Mouse (Mus musculus): ENCODE results near the gene Cln5. TPM values are rescaled to one million over a fixed set of nuclear protein-coding genes. Genes with fewer than 3 reads are reported as not detected.

Cln5 gene
- total RNA-seq, 2 experiments from 2014 or later, result 39.2 to 43.9 TPM

DNA sequence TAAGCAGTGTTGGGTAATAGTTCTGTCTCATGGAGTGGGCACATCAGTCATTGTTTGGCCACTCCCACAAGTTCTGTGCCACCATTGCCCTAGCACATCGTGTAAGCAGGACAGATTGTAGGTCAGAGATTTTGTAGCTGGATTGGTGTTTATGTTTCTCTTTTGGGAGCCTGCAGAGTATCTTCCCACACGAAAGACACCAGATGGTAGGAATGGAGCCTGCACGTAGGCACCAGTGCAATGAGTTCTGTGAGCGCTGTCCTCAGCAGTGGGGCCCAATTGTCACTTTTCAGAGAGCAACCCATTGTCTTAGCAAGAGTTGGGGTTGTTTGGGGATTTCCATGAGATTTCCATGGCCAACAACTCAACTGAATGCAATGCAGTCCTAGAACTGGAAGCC, 40.0 kb downstream of the Cln5 start:
- ATAC-seq (replicated peaks; ENCODE audit: poor library complexity), result no peak

DNA sequence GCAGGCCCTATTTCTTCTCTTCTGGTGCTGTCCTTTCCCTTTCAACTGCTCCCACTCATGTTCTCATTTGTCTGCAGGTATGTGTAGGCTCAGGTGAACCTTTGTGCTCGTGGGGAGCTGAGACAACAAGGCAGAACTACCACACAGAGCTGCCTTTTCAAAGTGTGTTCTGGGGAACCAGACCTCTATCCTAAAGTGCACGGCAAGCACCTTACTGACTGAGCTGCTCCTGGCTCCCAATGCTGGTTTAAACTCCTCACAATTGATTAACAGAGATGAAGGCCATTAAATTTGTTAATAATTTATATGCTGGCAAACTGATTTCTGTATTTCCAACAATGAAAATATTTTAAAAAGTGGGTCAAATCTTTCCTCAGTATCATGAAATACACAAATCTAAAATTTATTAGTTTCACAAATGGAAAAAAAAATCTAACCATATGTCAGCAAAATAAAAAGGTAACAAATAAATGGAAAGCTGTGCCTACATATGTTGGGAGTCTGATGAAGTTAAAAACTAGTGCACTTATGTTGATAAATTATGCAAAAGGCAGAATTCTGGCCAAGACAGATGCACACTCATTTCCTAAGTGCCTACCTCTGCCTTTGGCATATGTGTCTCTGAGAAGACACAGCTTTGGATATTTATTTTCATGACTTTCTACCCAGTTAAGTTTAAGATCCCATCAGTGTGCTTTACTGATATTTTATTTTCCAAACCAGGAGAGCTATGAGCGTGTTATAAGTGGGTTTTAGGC, 42.8 kb downstream of the Cln5 start:
- no peak for ATAC-seq (replicated peaks; ENCODE audit: poor library complexity)

DNA sequence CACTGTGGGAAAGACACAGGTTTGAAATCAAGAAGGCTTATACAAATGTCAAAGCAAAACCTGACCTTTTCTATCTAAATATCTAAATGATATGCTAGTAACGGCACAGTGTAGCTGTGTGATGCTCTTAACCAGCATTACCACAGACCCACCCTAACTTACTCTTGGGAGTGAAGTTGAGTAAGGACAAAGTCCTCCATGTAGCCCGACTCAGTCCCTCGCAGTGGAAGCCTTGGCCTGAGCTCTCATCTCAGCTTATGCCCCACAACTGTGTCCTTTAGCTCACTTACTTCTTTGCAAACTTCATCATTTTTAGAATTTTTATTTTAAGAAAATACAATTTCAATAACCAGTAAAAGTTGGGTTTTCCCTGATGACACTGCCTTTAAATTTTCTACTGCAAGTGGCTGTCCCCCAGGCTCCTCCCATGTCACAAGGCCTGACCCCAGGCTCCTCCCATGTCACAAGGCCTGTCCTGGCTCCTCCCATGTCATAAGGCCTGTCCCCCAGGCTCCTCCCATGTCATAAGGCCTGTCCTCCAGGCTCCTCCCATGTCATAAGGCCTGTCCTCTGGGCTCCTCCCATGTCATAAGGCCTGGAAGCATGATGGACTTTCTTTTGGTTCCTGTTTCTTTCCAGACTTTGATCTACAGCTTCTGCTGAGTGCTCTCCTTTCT, 45.1 kb downstream of the Cln5 start:
- peak; percentile 98 for ATAC-seq (replicated peaks; ENCODE audit: poor library complexity)

DNA sequence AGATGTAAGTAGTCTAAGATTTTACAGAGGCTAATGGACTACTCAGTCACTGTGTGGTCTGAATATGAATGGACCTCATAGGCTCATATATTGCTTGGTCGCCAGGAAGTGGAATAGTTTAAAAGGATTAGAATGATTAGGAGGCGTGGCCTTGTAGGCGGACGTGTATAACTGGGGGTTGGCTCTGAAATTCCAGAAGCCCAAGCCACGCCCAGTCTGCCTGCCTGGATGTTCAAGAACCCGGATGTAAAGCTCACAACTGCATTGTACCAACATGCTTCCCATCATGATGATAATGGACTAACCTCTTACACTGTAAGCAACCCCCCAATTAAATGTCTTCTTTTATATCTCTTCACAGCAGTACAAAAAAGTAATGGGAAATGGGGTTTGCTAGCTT, 55.7 kb downstream of the Cln5 start:
- no peak for ATAC-seq (replicated peaks; ENCODE audit: poor library complexity)

Other genes with a start within 250 kb of the Cln5 start
- 89.3 and 112 TPM in 2 replicates for gene Kctd12, start 87.6 kb upstream of the Cln5 start, total RNA-seq (2015)
- 63.1 and 66.4 TPM in 2 replicates for gene Kctd12, start 87.6 kb upstream of the Cln5 start, total RNA-seq (2017)
- 0.07 and 0.20 TPM in 2 replicates for gene Acod1, start 23.2 kb upstream of the Cln5 start, total RNA-seq (2015)
- gene Acod1, start 23.2 kb upstream of the Cln5 start, total RNA-seq (2017), result 0.27 and 0.46 TPM in 2 replicates
- 25.7 and 28.7 TPM in 2 replicates for gene Fbxl3, start 29.4 kb downstream of the Cln5 start, total RNA-seq (2015)
- gene Fbxl3, start 29.4 kb downstream of the Cln5 start, total RNA-seq (2017), result 40.6 and 46.9 TPM in 2 replicates

Measured in megakaryocyte progenitor cell, adult 5-6 weeks (primary cell).